Mouse (Mus musculus) thymus, adult 2 months (tissue): Measurements from ENCODE around the gene Slc45a3. TPM values are rescaled to one million over a fixed set of nuclear protein-coding genes. Genes with fewer than 3 reads are reported as not detected.

ENCODE experiments used
- DNase-seq: peaks from one replicate; pipeline ENCODE4 v3.0.0; 2021
- H3K27ac ChIP-seq: fragments of 200-500 bp; 2 replicates; pipeline ENCODE4 v1.5.1; 2012; ENCODE audit warnings: low read length, control low read depth; ENCODE audit not compliant: control insufficient read depth, insufficient read depth
- H3K27me3 ChIP-seq: fragments of 200-500 bp; 2 replicates; pipeline ENCODE4 v1.6.1; 2012; ENCODE audit warnings: mild to moderate bottlenecking, low read length, moderate library complexity, mixed read lengths; ENCODE audit not compliant: control insufficient read depth, insufficient read depth
- H3K36me3 ChIP-seq: fragments of 200-500 bp; 2 replicates; pipeline ENCODE4 v1.6.1; 2012; ENCODE audit warnings: mild to moderate bottlenecking, low read length, moderate library complexity; ENCODE audit not compliant: control insufficient read depth, insufficient read depth
- H3K4me1 ChIP-seq: fragments of 200-500 bp; replicated peaks from 2 replicates; pipeline ENCODE4 v1.6.1; 2012; ENCODE audit warnings: low read length; ENCODE audit not compliant: control insufficient read depth, insufficient read depth
- H3K4me3 ChIP-seq: fragments of 200-500 bp; 2 replicates; pipeline ENCODE4 v1.5.1; 2012; ENCODE audit warnings: mild to moderate bottlenecking, low read length, control low read depth, moderate library complexity; ENCODE audit not compliant: control insufficient read depth, insufficient read depth
- CTCF ChIP-seq: fragments of 200-500 bp; IDR thresholded peaks from 2 replicates; pipeline ENCODE4 v1.5.1; 2012; ENCODE audit warnings: mild to moderate bottlenecking, control low read depth, low read length, moderate library complexity, borderline replicate concordance; ENCODE audit not compliant: control insufficient read depth, poor library complexity, insufficient read depth; ENCODE audit errors: extremely low read depth
- POLR2A ChIP-seq: fragments of 200-500 bp; IDR thresholded peaks from 2 replicates; pipeline ENCODE4 v1.6.1; 2012; ENCODE audit warnings: mild to moderate bottlenecking, low read length, control low read depth, moderate library complexity; ENCODE audit not compliant: control insufficient read depth, poor library complexity, insufficient read depth; ENCODE audit errors: extremely low read depth
- WGBS: fragments of 180-500 bp; shearing (Covaris S2); methylation state at CpG from one replicate; pipeline ENCODE4 v1.1.7; 2018; 5-methylcytosine and 5-hydroxymethylcytosine counted together
- polyA plus RNA-seq: library from polyadenylated mRNA; depleted of rRNA; stranded (reverse); fragments of >200 nt; gene quantifications from 2 replicates; pipeline ENCODE4 v1.2.3, GENCODE M21; 2012

Slc45a3 gene
- polyA plus RNA-seq, 1 experiment, result 7.1 TPM

- H3K27me3 ChIP-seq, result no peaks in the 10 kb centered on the region
- no peak for DNase-seq
- H3K36me3 ChIP-seq, result no peaks in the 10 kb centered on the region
- H3K4me3 ChIP-seq, result no peak overlapping the region
- TF ChIP-seq POLR2A, result no peak
- no peak for TF ChIP-seq CTCF
- H3K27ac ChIP-seq, result no peak overlapping the region
- WGBS, result 92% methylated on average over 5 of the region's 5 CpGs
- peaks cover 31% of the 10 kb centered on the region for H3K4me1 ChIP-seq
These were observed 7.5 kb downstream of the Slc45a3 start for GRCm38 (mm10) chr1:131970322-131970660.

GRCm38 (mm10) chr1:131970661-131971520, 8.1 kb downstream of the Slc45a3 start:
- no peaks in the 10 kb centered on the region for H3K27me3 ChIP-seq
- H3K4me3 ChIP-seq, result no peak overlapping the region
- no peak overlapping the region for H3K27ac ChIP-seq
- 24% methylated on average over 16 of the region's 16 CpGs for WGBS
- H3K36me3 ChIP-seq, result no peaks in the 10 kb centered on the region
- TF ChIP-seq CTCF (no peak), POLR2A (no peak)
- peaks cover 31% of the 10 kb centered on the region for H3K4me1 ChIP-seq
- DNase-seq, result no peak

DNA sequence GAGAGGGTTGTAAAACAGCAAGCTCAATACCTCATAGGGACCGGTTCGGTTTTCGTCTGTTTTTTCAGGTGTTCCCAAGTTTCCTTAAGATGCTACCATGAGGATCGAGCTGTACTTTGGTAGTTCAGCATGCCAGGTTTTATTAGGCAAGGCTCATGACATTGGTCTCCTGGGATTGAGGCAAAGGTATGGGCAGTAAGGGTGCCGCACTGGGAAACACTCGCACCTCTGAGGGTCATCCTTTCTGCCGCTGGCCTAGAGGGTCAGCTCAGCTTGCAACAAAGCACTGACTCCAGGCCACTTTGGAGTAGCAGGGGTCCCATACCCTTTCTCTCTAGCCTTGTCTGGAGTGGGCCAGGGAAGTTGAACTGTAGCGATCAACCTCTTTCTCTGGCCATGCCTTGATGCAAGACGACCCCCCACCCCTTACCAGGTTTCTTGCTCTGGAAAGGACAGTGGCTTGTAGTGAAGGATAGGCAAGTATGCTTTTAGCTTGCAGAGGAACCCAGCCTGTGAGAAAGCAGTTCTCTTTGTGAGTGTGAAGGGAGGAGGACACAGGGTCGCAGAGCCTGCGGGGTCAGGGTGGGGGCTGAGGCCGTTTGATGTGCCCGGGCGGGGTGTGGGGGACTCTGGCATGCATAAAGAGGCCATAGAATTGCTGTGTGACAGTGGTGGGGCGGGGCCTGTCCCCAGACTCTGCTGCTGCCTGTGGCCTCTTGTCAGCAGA, 9.2 kb downstream of the Slc45a3 start:
- no peak for TF ChIP-seq POLR2A
- TF ChIP-seq CTCF, result no peak
- no peak for DNase-seq
- H3K4me1 ChIP-seq, result peaks cover 29% of the 10 kb centered on the region
- H3K36me3 ChIP-seq, result no peaks in the 10 kb centered on the region
- no peaks in the 10 kb centered on the region for H3K27me3 ChIP-seq
- WGBS, result 81% methylated on average over 15 of the region's 15 CpGs
- H3K27ac ChIP-seq, result no peak overlapping the region
- no peak overlapping the region for H3K4me3 ChIP-seq

DNA sequence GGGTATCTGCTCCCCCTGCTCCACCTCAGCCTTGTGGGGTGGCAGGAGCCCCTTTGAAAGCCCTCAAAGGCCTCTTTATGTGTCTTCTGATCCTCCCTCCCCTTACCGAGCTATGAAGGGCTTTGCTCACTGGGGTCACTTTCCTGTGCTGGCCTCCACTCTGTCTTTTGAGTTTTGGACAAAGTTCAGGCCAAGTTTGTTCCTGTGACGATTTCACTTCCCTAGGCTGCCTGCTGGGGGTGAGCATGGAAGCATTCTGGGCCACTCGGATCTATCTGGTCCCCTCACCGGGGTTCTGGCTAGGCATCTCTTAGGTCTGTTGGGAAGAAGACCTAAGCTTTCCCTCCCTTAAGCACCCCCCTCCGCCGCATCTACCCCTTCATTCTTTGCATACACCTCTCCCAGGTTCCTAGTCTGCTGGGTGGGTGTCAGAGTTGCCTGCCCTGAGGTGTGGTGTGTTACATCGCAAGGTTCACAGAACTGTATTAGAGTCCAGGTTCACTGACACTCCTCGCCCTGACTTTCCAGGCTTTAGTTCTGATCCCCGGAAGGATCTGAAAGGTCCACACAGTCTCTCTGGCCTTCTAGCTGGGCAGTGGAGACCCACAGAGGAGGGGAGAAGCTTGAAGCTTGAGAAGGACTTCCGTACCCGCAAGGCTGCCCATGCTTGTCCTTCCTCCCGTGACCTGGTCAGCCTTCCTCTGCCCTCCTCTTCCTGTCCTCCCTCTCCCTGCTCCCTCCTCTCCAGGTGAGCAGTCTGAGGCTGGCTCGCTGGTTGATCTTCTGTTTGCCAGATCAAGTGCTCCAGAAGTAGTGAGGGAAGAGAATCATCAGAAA, 9.9 kb downstream of the Slc45a3 start:
- H3K36me3 ChIP-seq, result no peaks in the 10 kb centered on the region
- no peak for DNase-seq
- 87% methylated on average over 13 of the region's 13 CpGs for WGBS
- H3K4me1 ChIP-seq, result peaks cover 24% of the 10 kb centered on the region
- no peak overlapping the region for H3K27ac ChIP-seq
- no peaks in the 10 kb centered on the region for H3K27me3 ChIP-seq
- no peak overlapping the region for H3K4me3 ChIP-seq
- TF ChIP-seq POLR2A (no peak), CTCF (no peak)

DNA sequence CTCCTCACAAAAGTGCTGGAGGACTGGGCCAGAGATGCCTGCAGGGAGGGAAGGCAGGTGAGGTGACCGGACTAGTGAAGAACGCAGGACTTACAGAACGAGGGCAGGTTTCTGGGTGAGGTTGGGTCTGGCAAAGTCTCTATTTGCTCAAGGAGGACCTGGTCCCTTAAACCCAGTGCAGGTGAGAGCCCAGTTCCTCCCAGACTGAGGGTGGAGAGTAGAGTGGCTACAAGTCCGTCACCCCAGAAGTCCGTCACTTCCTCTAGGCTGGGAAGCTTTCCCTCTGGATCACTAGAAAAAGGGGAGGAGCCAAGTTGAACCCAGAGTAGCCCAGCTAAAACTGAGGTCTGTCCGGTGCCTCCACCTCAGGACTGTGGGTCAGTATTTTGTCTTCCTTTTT, 11.2 kb downstream of the Slc45a3 start:
- H3K27me3 ChIP-seq, result no peaks in the 10 kb centered on the region
- 94% methylated on average over 6 of the region's 6 CpGs for WGBS

GRCm38 (mm10) chr1:131976886-131977285, 14.1 kb downstream of the Slc45a3 start:
- no peak overlapping the region for H3K4me3 ChIP-seq
- TF ChIP-seq CTCF, result no peak
- no peak for TF ChIP-seq POLR2A
- no peak overlapping the region for H3K27ac ChIP-seq
- WGBS, result 97% methylated on average over 5 of the region's 5 CpGs
- no peak for DNase-seq
- H3K4me1 ChIP-seq, result peaks cover 10% of the 10 kb centered on the region
- no peaks in the 10 kb centered on the region for H3K27me3 ChIP-seq
- no peaks in the 10 kb centered on the region for H3K36me3 ChIP-seq

More for the DNA sequence above, 11.2 kb downstream of the Slc45a3 start:
- DNase-seq, result no peak
- H3K4me1 ChIP-seq, result peaks cover 23% of the 10 kb centered on the region
- TF ChIP-seq CTCF, result no peak
- TF ChIP-seq POLR2A, result no peak
- no peak overlapping the region for H3K27ac ChIP-seq
- no peak overlapping the region for H3K4me3 ChIP-seq
- no peaks in the 10 kb centered on the region for H3K36me3 ChIP-seq
